Mouse (Mus musculus) G1E (cell line): Measurements from ENCODE around the gene Gmds.

Experiments used
- CTCF ChIP-seq: IDR thresholded peaks from 2 replicates; pipeline ENCODE4 v1.5.1; 2012; ENCODE audit warnings: low read depth, low read length, inconsistent platforms, mixed read lengths
- GATA1 ChIP-seq: IDR thresholded peaks from 2 replicates; pipeline ENCODE4 v1.6.1; 2012; ENCODE audit warnings: borderline replicate concordance, low read length, inconsistent platforms, mixed read lengths
- TAL1 ChIP-seq: conservative IDR thresholded peaks from 2 replicates; pipeline ENCODE4 v1.6.1; 2012; ENCODE audit warnings: low read depth, low read length, inconsistent platforms, mixed read lengths

DNA sequence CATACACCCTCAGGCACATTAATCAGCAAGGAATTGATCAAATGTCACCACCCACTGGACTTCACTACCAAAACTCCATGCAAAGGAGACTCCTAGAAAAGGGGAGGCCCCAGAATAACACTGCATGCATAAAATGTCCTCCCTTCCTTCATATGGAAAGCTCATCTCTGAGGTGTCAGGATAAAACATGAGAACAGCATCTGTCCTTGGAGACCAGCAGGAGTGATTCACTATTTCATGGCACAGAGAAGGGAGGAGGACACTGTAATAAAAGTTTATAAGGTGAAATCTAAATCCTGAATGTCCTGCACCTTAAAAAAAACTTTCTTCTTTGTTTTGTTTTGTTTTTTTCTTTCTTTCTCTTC, 319.3 kb downstream of the Gmds start:
- no peak for TF ChIP-seq CTCF
- TF ChIP-seq GATA1, result no peak
- TF ChIP-seq TAL1, result no peak
